Mouse (Mus musculus): ENCODE results near the gene 9930111J21Rik2. TPM values are rescaled to one million over a fixed set of nuclear protein-coding genes. Genes with fewer than 3 reads are reported as not detected.
"Not testable (repeated sequence)": the region's sequence is repeated elsewhere in the genome, so short reads cannot be mapped to it uniquely, and the experiment has no call there.

Gene 9930111J21Rik2
- polyA plus RNA-seq (2014; fragmentation: Nextera tagmentation; extraction: Ambion mirVana) = 0.04 and 0.07 TPM in 2 replicates

- WGBS = 86% methylated on average over 1 of the region's 6 CpGs
- not testable (repeated sequence) for DNase-seq (ENCODE audit: low spot score); ATAC-seq (replicated peaks; ENCODE audit: low FRiP score); H3K27ac ChIP-seq (ENCODE audit: low read depth, low read length); H3K9ac ChIP-seq (ENCODE audit: low read length); H3K4me3 ChIP-seq (ENCODE audit: low read depth, low read length); H3K4me2 ChIP-seq (ENCODE audit: low read depth, low read length, severe bottlenecking); H3K36me3 ChIP-seq (ENCODE audit: control insufficient read depth, insufficient read depth, low read length); H3K4me1 ChIP-seq (replicated peaks; ENCODE audit: control insufficient read depth, insufficient read depth, low read length); H3K9me3 ChIP-seq (ENCODE audit: control insufficient read depth, low read length); H3K27me3 ChIP-seq (ENCODE audit: control insufficient read depth, insufficient read depth, low read length)
Measured at GRCm38 (mm10) chr11:49051093-49051891, at the start of gene 9930111J21Rik2. Gene 9930111J21Rik2, minus strand, starts transcription at chr11:49051242.

GRCm38 (mm10) chr11:49100409-49100808 lies 49.4 kb upstream of the 9930111J21Rik2 start:
- no peaks in the 10 kb centered on the region for H3K4me1 ChIP-seq (replicated peaks; ENCODE audit: control insufficient read depth, insufficient read depth, low read length)
- H3K27me3 ChIP-seq (ENCODE audit: control insufficient read depth, insufficient read depth, low read length) = no peaks in the 10 kb centered on the region
- H3K9ac ChIP-seq (ENCODE audit: low read length) = no peak overlapping the region
- DNase-seq (ENCODE audit: low spot score) (no peak), ATAC-seq (replicated peaks; ENCODE audit: low FRiP score) (no peak)
- WGBS = 79% methylated on average over 3 of the region's 3 CpGs
- H3K9me3 ChIP-seq (ENCODE audit: control insufficient read depth, low read length) = no peaks in the 10 kb centered on the region
- no peak overlapping the region for H3K4me2 ChIP-seq (ENCODE audit: low read depth, low read length, severe bottlenecking)
- no peak overlapping the region for H3K4me3 ChIP-seq (ENCODE audit: low read depth, low read length)
- no peaks in the 10 kb centered on the region for H3K36me3 ChIP-seq (ENCODE audit: control insufficient read depth, insufficient read depth, low read length)
- no peak overlapping the region for H3K27ac ChIP-seq (ENCODE audit: low read depth, low read length)

- Histone ChIP-seq H3K4me2 (ENCODE audit: low read depth, low read length, severe bottlenecking) (no peak overlapping the region), H3K4me3 (ENCODE audit: low read depth, low read length) (no peak overlapping the region), H3K9me3 (ENCODE audit: control insufficient read depth, low read length) (no peaks in the 10 kb centered on the region), H3K36me3 (ENCODE audit: control insufficient read depth, insufficient read depth, low read length) (no peaks in the 10 kb centered on the region), H3K9ac (ENCODE audit: low read length) (no peak overlapping the region), H3K27ac (ENCODE audit: low read depth, low read length) (no peak overlapping the region), H3K27me3 (ENCODE audit: control insufficient read depth, insufficient read depth, low read length) (no peaks in the 10 kb centered on the region), H3K4me1 (replicated peaks; ENCODE audit: control insufficient read depth, insufficient read depth, low read length) (no peaks in the 10 kb centered on the region)
- 69% methylated on average over 4 of the region's 4 CpGs for WGBS
- ATAC-seq (replicated peaks; ENCODE audit: low FRiP score) (0 out of 2 replicates have a peak, but pooled peaks have one; percentile 27), DNase-seq (ENCODE audit: low spot score) (no peak)
Measured at GRCm38 (mm10) chr11:49095367-49095766, 44.3 kb upstream of the 9930111J21Rik2 start.

GRCm38 (mm10) chr11:49093861-49094660 lies 43.0 kb upstream of the 9930111J21Rik2 start:
- DNase-seq (ENCODE audit: low spot score) (no peak), ATAC-seq (replicated peaks; ENCODE audit: low FRiP score) (no peak)
- Histone ChIP-seq H3K36me3 (ENCODE audit: control insufficient read depth, insufficient read depth, low read length) (no peaks in the 10 kb centered on the region), H3K4me1 (replicated peaks; ENCODE audit: control insufficient read depth, insufficient read depth, low read length) (no peaks in the 10 kb centered on the region), H3K9me3 (ENCODE audit: control insufficient read depth, low read length) (no peaks in the 10 kb centered on the region), H3K4me2 (ENCODE audit: low read depth, low read length, severe bottlenecking) (no peak overlapping the region), H3K9ac (ENCODE audit: low read length) (no peak overlapping the region), H3K27me3 (ENCODE audit: control insufficient read depth, insufficient read depth, low read length) (no peaks in the 10 kb centered on the region), H3K27ac (ENCODE audit: low read depth, low read length) (no peak overlapping the region), H3K4me3 (ENCODE audit: low read depth, low read length) (no peak overlapping the region)
- WGBS = 90% methylated on average over 6 of the region's 6 CpGs

- ATAC-seq (replicated peaks; ENCODE audit: low FRiP score) = no peak
- no peaks in the 10 kb centered on the region for H3K27me3 ChIP-seq (ENCODE audit: control insufficient read depth, insufficient read depth, low read length)
- no peak overlapping the region for H3K9ac ChIP-seq (ENCODE audit: low read length)
- DNase-seq (ENCODE audit: low spot score) = no peak
- WGBS = 92% methylated on average over 2 of the region's 2 CpGs
- no peaks in the 10 kb centered on the region for H3K9me3 ChIP-seq (ENCODE audit: control insufficient read depth, low read length)
- no peaks in the 10 kb centered on the region for H3K4me1 ChIP-seq (replicated peaks; ENCODE audit: control insufficient read depth, insufficient read depth, low read length)
- no peak overlapping the region for H3K4me2 ChIP-seq (ENCODE audit: low read depth, low read length, severe bottlenecking)
- no peaks in the 10 kb centered on the region for H3K36me3 ChIP-seq (ENCODE audit: control insufficient read depth, insufficient read depth, low read length)
- H3K4me3 ChIP-seq (ENCODE audit: low read depth, low read length) = no peak overlapping the region
- no peak overlapping the region for H3K27ac ChIP-seq (ENCODE audit: low read depth, low read length)
Measured at GRCm38 (mm10) chr11:49092786-49093185, 41.7 kb upstream of the 9930111J21Rik2 start.

- Histone ChIP-seq H3K27me3 (ENCODE audit: control insufficient read depth, insufficient read depth, low read length) (no peaks in the 10 kb centered on the region), H3K9me3 (ENCODE audit: control insufficient read depth, low read length) (no peaks in the 10 kb centered on the region), H3K4me2 (ENCODE audit: low read depth, low read length, severe bottlenecking) (no peak overlapping the region), H3K27ac (ENCODE audit: low read depth, low read length) (no peak overlapping the region), H3K4me3 (ENCODE audit: low read depth, low read length) (no peak overlapping the region), H3K9ac (ENCODE audit: low read length) (no peak overlapping the region), H3K4me1 (replicated peaks; ENCODE audit: control insufficient read depth, insufficient read depth, low read length) (no peaks in the 10 kb centered on the region), H3K36me3 (ENCODE audit: control insufficient read depth, insufficient read depth, low read length) (no peaks in the 10 kb centered on the region)
- DNase-seq (ENCODE audit: low spot score) (no peak), ATAC-seq (replicated peaks; ENCODE audit: low FRiP score) (no peak)
- 96% methylated on average over 1 of the region's 1 CpGs for WGBS
Measured at GRCm38 (mm10) chr11:49092053-49092586, 41.1 kb upstream of the 9930111J21Rik2 start.

GRCm38 (mm10) chr11:49091171-49091570 lies 40.1 kb upstream of the 9930111J21Rik2 start:
- H3K27me3 ChIP-seq (ENCODE audit: control insufficient read depth, insufficient read depth, low read length) = no peaks in the 10 kb centered on the region
- DNase-seq (ENCODE audit: low spot score) (no peak), ATAC-seq (replicated peaks; ENCODE audit: low FRiP score) (no peak)
- no peak overlapping the region for H3K4me3 ChIP-seq (ENCODE audit: low read depth, low read length)
- WGBS = 83% methylated on average over 4 of the region's 4 CpGs
- no peaks in the 10 kb centered on the region for H3K9me3 ChIP-seq (ENCODE audit: control insufficient read depth, low read length)
- no peak overlapping the region for H3K27ac ChIP-seq (ENCODE audit: low read depth, low read length)
- no peaks in the 10 kb centered on the region for H3K36me3 ChIP-seq (ENCODE audit: control insufficient read depth, insufficient read depth, low read length)
- no peaks in the 10 kb centered on the region for H3K4me1 ChIP-seq (replicated peaks; ENCODE audit: control insufficient read depth, insufficient read depth, low read length)
- H3K9ac ChIP-seq (ENCODE audit: low read length) = no peak overlapping the region
- H3K4me2 ChIP-seq (ENCODE audit: low read depth, low read length, severe bottlenecking) = no peak overlapping the region

- Histone ChIP-seq H3K4me1 (replicated peaks; ENCODE audit: control insufficient read depth, insufficient read depth, low read length) (no peaks in the 10 kb centered on the region), H3K4me2 (ENCODE audit: low read depth, low read length, severe bottlenecking) (no peak overlapping the region), H3K27me3 (ENCODE audit: control insufficient read depth, insufficient read depth, low read length) (no peaks in the 10 kb centered on the region), H3K9me3 (ENCODE audit: control insufficient read depth, low read length) (no peaks in the 10 kb centered on the region), H3K4me3 (ENCODE audit: low read depth, low read length) (no peak overlapping the region), H3K36me3 (ENCODE audit: control insufficient read depth, insufficient read depth, low read length) (no peaks in the 10 kb centered on the region), H3K27ac (ENCODE audit: low read depth, low read length) (no peak overlapping the region), H3K9ac (ENCODE audit: low read length) (no peak overlapping the region)
- ATAC-seq (replicated peaks; ENCODE audit: low FRiP score) (no peak), DNase-seq (ENCODE audit: low spot score) (no peak)
- WGBS = 87% methylated on average over 5 of the region's 5 CpGs
Measured at GRCm38 (mm10) chr11:49090551-49090950, 39.5 kb upstream of the 9930111J21Rik2 start.

Measured in forebrain, embryonic 11.5 days (tissue).